ENCODE assay signal across 14 mouse cellular contexts in genomic region chr9:51518376-51518775, GRCm38 (mm10).
A peak's percentile ranks its signal among the peaks of the same experiment; 100 is the strongest.
DNase-seq lines count a peak whose midpoint lies in the region; ATAC-seq and TF ChIP-seq lines count a peak whose summit lies in the region.
"Had no signal": no experiment of that assay in that cellular context is flagged by ENCODE, and none has a peak within 500 bp of the region (broad histone marks: within the 10 kb centered on the region; RNA-seq: fewer than 3 reads in every experiment).

No protein-coding gene starts in this region.

- no peak overlapping the region for H3K27ac ChIP-seq in heart, embryonic 11.5 days (ENCODE audit: low read depth, low read length)
- no peak overlapping the region for H3K27ac ChIP-seq in kidney, embryonic 16.5 days (ENCODE audit: low read length)
- H3K27ac ChIP-seq: hindbrain, embryonic 12.5 days; midbrain, embryonic 12.5 days; neural tube, embryonic 12.5 days had no signal

- no peaks in the 10 kb centered on the region for H3K27me3 ChIP-seq in heart, embryonic 11.5 days (ENCODE audit: control insufficient read depth, insufficient read depth, low read length)
- no peaks in the 10 kb centered on the region for H3K27me3 ChIP-seq in kidney, embryonic 16.5 days (ENCODE audit: insufficient read depth, low read length)
- H3K27me3 ChIP-seq: hindbrain, embryonic 12.5 days; midbrain, embryonic 12.5 days; neural tube, embryonic 12.5 days had no signal

- no peak for TF ChIP-seq CTCF in lung, adult 2 months (IDR thresholded peaks at IDR 0.05; ENCODE audit: insufficient read depth, low read length)

- no peaks in the 10 kb centered on the region for H3K4me1 ChIP-seq in heart, embryonic 11.5 days (ENCODE audit: control insufficient read depth, insufficient read depth, low read length)
- no peaks in the 10 kb centered on the region for H3K4me1 ChIP-seq in lung, adult 2 months (ENCODE audit: control insufficient read depth, insufficient read depth, low read length)
- no peaks in the 10 kb centered on the region for H3K4me1 ChIP-seq in kidney, embryonic 16.5 days (ENCODE audit: insufficient read depth, low read length)
- H3K4me1 ChIP-seq: hindbrain, embryonic 12.5 days; midbrain, embryonic 12.5 days; neural tube, embryonic 12.5 days had no signal

- no peaks in the 10 kb centered on the region for H3K9me3 ChIP-seq in heart, embryonic 11.5 days (replicated peaks; ENCODE audit: control insufficient read depth, low read length)
- no peaks in the 10 kb centered on the region for H3K9me3 ChIP-seq in kidney, embryonic 16.5 days (ENCODE audit: low read length)
- H3K9me3 ChIP-seq: hindbrain, embryonic 12.5 days; midbrain, embryonic 12.5 days; neural tube, embryonic 12.5 days had no signal

- H3K4me3 ChIP-seq in heart, embryonic 11.5 days (ENCODE audit: low read depth, low read length) = no peak overlapping the region
- no peak overlapping the region for H3K4me3 ChIP-seq in lung, adult 2 months (replicated peaks; ENCODE audit: extremely low read depth, low read depth, low read length)
- no peak overlapping the region for H3K4me3 ChIP-seq in kidney, embryonic 16.5 days (ENCODE audit: low read length)
- H3K4me3 ChIP-seq: hindbrain, embryonic 12.5 days; midbrain, embryonic 12.5 days; neural tube, embryonic 12.5 days had no signal

- 74% methylated on average over 4 of the region's 4 CpGs for WGBS in heart, embryonic 11.5 days (ENCODE audit: insufficient replicate concordance)
- 69% methylated on average over 4 of the region's 4 CpGs for WGBS in lung, adult 2 months
- 85% methylated on average over 4 of the region's 4 CpGs for WGBS in kidney, embryonic 16.5 days

- TF ChIP-seq POLR2A in lung, adult 2 months (IDR thresholded peaks at IDR 0.05; ENCODE audit: borderline replicate concordance, extremely low read depth, low read depth, low read length) = no peak

- ATAC-seq in heart, embryonic 11.5 days (replicated peaks; ENCODE audit: insufficient number of reproducible peaks, low FRiP score, low TSS enrichment) = no peak
- no peak for ATAC-seq in kidney, embryonic 16.5 days (ENCODE audit: low FRiP score, low TSS enrichment)

- no peaks in the 10 kb centered on the region for H3K36me3 ChIP-seq in heart, embryonic 11.5 days (ENCODE audit: control insufficient read depth, insufficient read depth, low read length)
- H3K36me3 ChIP-seq in kidney, embryonic 16.5 days (ENCODE audit: insufficient read depth, low read length) = no peaks in the 10 kb centered on the region
- H3K36me3 ChIP-seq: hindbrain, embryonic 12.5 days; midbrain, embryonic 12.5 days; neural tube, embryonic 12.5 days had no signal

- no peak overlapping the region for H3K9ac ChIP-seq in heart, embryonic 11.5 days (ENCODE audit: low read depth, low read length)
- H3K9ac ChIP-seq in kidney, embryonic 16.5 days (replicated peaks; ENCODE audit: low read length) = no peak overlapping the region
- H3K9ac ChIP-seq: hindbrain, embryonic 12.5 days; lung, embryonic 14.5 days; midbrain, embryonic 12.5 days; neural tube, embryonic 12.5 days had no signal

- no peak overlapping the region for H3K4me2 ChIP-seq in heart, embryonic 11.5 days
- no peak overlapping the region for H3K4me2 ChIP-seq in kidney, embryonic 16.5 days (replicated peaks; ENCODE audit: low read depth, low read length)
- H3K4me2 ChIP-seq: hindbrain, embryonic 12.5 days; lung, embryonic 14.5 days; midbrain, embryonic 12.5 days; neural tube, embryonic 12.5 days had no signal

- DNase-seq in heart, adult 11 months = peak; percentile 91
- peak; percentile 4 to 20 for DNase-seq in lung, adult 18-20 months
- DNase-seq in lung, adult 2 months = no peak
- peak; percentile 21 for DNase-seq in gastrocnemius, postnatal 25 days
- peak; percentile 28 for DNase-seq in lung, postnatal 36 days
- DNase-seq: adrenal gland, adult 8-10 months; kidney, adult 18-20 months; retina, postnatal 1 day had no signal
